Mouse (Mus musculus) testis, adult 2 months (tissue): ENCODE data around the gene Zfp362.

Experiments used
- CTCF ChIP-seq: fragments of 200-500 bp; IDR thresholded peaks from 2 replicates; pipeline ENCODE4 v1.5.1; 2012; ENCODE audit warnings: low read depth, mild to moderate bottlenecking, inconsistent platforms, low read length, moderate library complexity; ENCODE audit not compliant: control insufficient read depth, insufficient read depth, insufficient replicate concordance
- POLR2A ChIP-seq: fragments of 200-500 bp; IDR thresholded peaks from 2 replicates; pipeline ENCODE4 v1.6.1; 2012; ENCODE audit warnings: low read depth, mild to moderate bottlenecking, inconsistent platforms, low read length, moderate library complexity; ENCODE audit not compliant: control insufficient read depth

GRCm38 (mm10) chr4:128839811-128840738 lies 34.2 kb upstream of the Zfp362 start:
- TF ChIP-seq POLR2A (no peak), CTCF (no peak)
